Mouse (Mus musculus) heart, embryonic 16.5 days (tissue): ENCODE results near the gene Fam45a. TPM values are rescaled to one million over a fixed set of nuclear protein-coding genes. Genes with fewer than 3 reads are reported as not detected.
A peak's percentile ranks its signal among the peaks of the same experiment; 100 is the strongest.

Experiments used
- ATAC-seq: fragments of 200-750 bp; cut with Nextera tagmentation; replicated peaks from 2 replicates; pipeline ENCODE4 v1.8.0; 2017; ENCODE audit warnings: moderate number of reproducible peaks; ENCODE audit not compliant: insufficient read depth, low FRiP score; ENCODE audit errors: extremely low read depth
- H3K27ac ChIP-seq: fragments of 300-500 bp; sonication (generic); 2 replicates; pipeline ENCODE4 v1.5.1; 2014; ENCODE audit warnings: mild to moderate bottlenecking, low read length, control low read depth, moderate library complexity
- H3K27me3 ChIP-seq: fragments of 300-500 bp; sonication (generic); 2 replicates; pipeline ENCODE4 v1.6.1; 2014; ENCODE audit warnings: low read length, mixed read lengths; ENCODE audit not compliant: control insufficient read depth, insufficient read depth
- H3K36me3 ChIP-seq: fragments of 300-500 bp; sonication (generic); 2 replicates; pipeline ENCODE4 v1.6.1; 2014; ENCODE audit not compliant: control insufficient read depth, insufficient read depth
- H3K4me1 ChIP-seq: fragments of 300-500 bp; sonication (generic); 2 replicates; pipeline ENCODE4 v1.6.1; 2014; ENCODE audit warnings: low read length, mixed read lengths; ENCODE audit not compliant: control insufficient read depth, insufficient read depth
- H3K4me2 ChIP-seq: fragments of 300-500 bp; sonication (generic); 2 replicates; pipeline ENCODE4 v1.6.1; 2014; ENCODE audit warnings: low read depth, mild to moderate bottlenecking, control low read depth, low read length
- H3K4me3 ChIP-seq: fragments of 300-500 bp; sonication (generic); 2 replicates; pipeline ENCODE4 v1.5.1; 2014; ENCODE audit warnings: mild to moderate bottlenecking, control low read depth, low read length
- H3K9ac ChIP-seq: fragments of 300-500 bp; sonication (generic); 2 replicates; pipeline ENCODE4 v1.6.1; 2014; ENCODE audit warnings: low read length, control low read depth
- H3K9me3 ChIP-seq: fragments of 300-500 bp; sonication (generic); replicated peaks from 2 replicates; pipeline ENCODE4 v1.6.1; 2016; ENCODE audit warnings: low read length; ENCODE audit not compliant: control insufficient read depth
- WGBS: fragments of 180-500 bp; shearing (Covaris S2); extraction: QIAGEN DNeasy Blood & Tissue Kit; methylation state at CpG from one replicate; pipeline ENCODE4 v1.1.7; 2014; 5-methylcytosine and 5-hydroxymethylcytosine counted together
- polyA plus RNA-seq: library from polyadenylated mRNA; unstranded; fragments of >200 nt; fragmentation: Nextera tagmentation; extraction: Ambion mirVana; gene quantifications from 2 replicates; pipeline ENCODE4 v1.2.1, GENCODE M21; 2015

Fam45a gene
- polyA plus RNA-seq, 1 experiment from 2014 or later, result 22.7 TPM

GRCm38 (mm10) chr19:60790551-60791161 is 20.7 kb upstream of the Fam45a start, which contains the start of gene Eif3a:
Gene Eif3a, minus strand, starts transcription at chr19:60790658.
- under 1% methylated on average over 56 of the region's 57 CpGs for WGBS
- no peaks in the 10 kb centered on the region for H3K36me3 ChIP-seq
- peaks cover 20% of the 10 kb centered on the region for H3K4me1 ChIP-seq
- no peaks in the 10 kb centered on the region for H3K27me3 ChIP-seq
- no peaks in the 10 kb centered on the region for H3K9me3 ChIP-seq
- H3K4me3 ChIP-seq, result peak within 1 kb of the TSS; percentile 81
- peak within 1 kb of the TSS; percentile 95 for H3K9ac ChIP-seq
- peak within 1 kb of the TSS; percentile 71 for H3K4me2 ChIP-seq
- peak within 1 kb of the TSS; percentile 99 for H3K27ac ChIP-seq
- ATAC-seq, result peak; percentile 92

GRCm38 (mm10) chr19:60791164-60791563 is 20.2 kb upstream of the Fam45a start:
- Histone ChIP-seq H3K9ac (peak overlapping the region; percentile 95), H3K36me3 (no peaks in the 10 kb centered on the region)
- WGBS, result 16% methylated on average over 9 of the region's 9 CpGs

DNA sequence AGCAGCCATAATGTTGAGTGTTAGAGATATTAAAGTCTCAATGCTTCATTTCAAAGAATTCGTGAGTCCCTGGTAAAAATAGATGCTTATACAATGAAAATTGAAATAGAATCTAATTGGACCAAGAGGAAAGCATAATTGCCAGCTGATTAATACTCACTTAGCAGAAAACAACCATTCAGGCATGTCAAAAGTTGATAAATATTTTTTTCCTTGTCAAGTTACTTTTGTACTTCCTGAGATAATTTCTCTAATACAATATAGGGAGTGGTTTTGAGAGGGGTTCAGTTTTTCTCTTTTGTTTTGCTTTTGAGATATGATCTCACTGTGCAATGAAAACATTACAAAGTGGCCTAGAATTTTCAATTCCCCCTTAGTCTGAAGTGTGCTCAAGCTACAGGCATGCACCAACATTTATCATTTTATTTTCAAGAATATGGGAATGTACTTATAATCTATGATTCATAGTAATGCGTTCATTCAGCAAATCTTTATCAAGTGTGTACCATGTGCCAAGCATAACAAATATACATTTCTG is 18.1 kb upstream of the Fam45a start:
- no peaks in the 10 kb centered on the region for H3K27me3 ChIP-seq
- H3K4me1 ChIP-seq, result peaks cover 3% of the 10 kb centered on the region
- H3K27ac ChIP-seq, result no peak overlapping the region
- no peak overlapping the region for H3K4me2 ChIP-seq
- no peak overlapping the region for H3K4me3 ChIP-seq
- no peaks in the 10 kb centered on the region for H3K36me3 ChIP-seq
- WGBS, result 61% methylated on average over 2 of the region's 2 CpGs
- H3K9me3 ChIP-seq, result no peaks in the 10 kb centered on the region
- no peak for ATAC-seq
- no peak overlapping the region for H3K9ac ChIP-seq

More at GRCm38 (mm10) chr19:60791164-60791563, 20.2 kb upstream of the Fam45a start:
- H3K27ac ChIP-seq, result peak overlapping the region; percentile 99
- peaks cover 15% of the 10 kb centered on the region for H3K4me1 ChIP-seq
- ATAC-seq, result no peak
- H3K4me3 ChIP-seq, result peak overlapping the region; percentile 81
- peak overlapping the region; percentile 69 for H3K4me2 ChIP-seq
- H3K27me3 ChIP-seq, result no peaks in the 10 kb centered on the region
- no peaks in the 10 kb centered on the region for H3K9me3 ChIP-seq

DNA sequence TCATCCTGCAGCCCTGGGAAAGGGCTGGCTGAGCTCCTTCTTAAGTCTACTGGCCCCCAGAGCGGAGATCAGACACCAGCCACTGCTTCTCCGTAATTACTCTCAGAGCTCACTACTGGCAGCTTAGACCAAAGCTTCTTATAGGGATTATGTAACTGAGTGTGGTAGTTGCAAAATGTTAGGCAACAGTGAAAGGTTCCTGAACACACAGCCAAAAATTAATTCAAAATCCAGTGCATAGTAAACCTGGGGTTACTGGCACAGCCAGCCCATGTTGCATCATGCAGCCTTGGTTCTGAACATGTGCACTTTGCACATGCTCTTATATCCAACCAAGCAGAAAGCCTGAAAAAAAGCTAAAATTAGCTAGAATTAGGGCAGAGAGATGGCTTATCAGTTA is 16.1 kb upstream of the Fam45a start:
- Histone ChIP-seq H3K27ac (no peak overlapping the region), H3K4me2 (no peak overlapping the region), H3K9me3 (no peaks in the 10 kb centered on the region), H3K4me3 (no peak overlapping the region), H3K27me3 (no peaks in the 10 kb centered on the region), H3K4me1 (no peaks in the 10 kb centered on the region), H3K36me3 (no peaks in the 10 kb centered on the region), H3K9ac (no peak overlapping the region)
- ATAC-seq, result no peak
- WGBS, result 85% methylated on average over 2 of the region's 2 CpGs

GRCm38 (mm10) chr19:60797415-60797814 is 14.0 kb upstream of the Fam45a start:
- Histone ChIP-seq H3K4me1 (no peaks in the 10 kb centered on the region), H3K9ac (no peak overlapping the region), H3K36me3 (no peaks in the 10 kb centered on the region), H3K27me3 (no peaks in the 10 kb centered on the region), H3K4me3 (no peak overlapping the region), H3K4me2 (no peak overlapping the region), H3K9me3 (no peaks in the 10 kb centered on the region), H3K27ac (no peak overlapping the region)
- ATAC-seq, result no peak
- WGBS, result 84% methylated on average over 2 of the region's 2 CpGs

DNA sequence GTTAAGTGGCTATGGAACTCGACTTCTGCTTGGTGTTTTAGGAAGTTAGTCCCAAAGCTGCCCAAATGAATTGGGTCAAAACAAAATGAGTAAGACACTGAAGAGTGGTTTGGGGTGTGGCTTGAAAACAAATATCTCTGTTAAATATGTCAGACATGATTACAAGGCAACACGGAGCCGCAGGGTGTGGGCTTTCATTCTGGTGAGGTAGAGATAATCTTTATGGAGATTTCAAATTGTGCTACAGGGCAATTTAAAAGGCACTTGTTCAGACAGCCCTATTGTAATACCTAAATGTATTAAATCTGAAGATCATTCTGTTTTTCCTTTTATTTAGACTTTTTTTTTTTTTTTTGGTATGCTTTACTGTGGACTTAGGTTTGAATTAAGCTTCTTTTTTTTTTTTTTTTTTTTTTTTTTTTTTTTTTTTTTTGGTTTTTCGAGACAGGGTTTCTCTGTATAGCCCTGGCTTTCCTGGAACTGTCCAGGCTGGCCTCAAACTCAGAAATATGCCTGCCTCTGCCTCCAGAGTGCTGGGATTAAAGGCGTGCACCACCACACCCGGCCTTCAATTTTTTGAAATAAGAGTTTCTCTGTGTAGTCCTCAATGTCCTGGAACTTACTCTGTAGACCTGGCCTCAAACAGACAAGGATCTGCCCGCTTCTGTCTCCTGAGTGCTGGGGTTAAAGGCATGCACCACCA is 11.4 kb upstream of the Fam45a start:
- no peaks in the 10 kb centered on the region for H3K36me3 ChIP-seq
- WGBS, result 71% methylated on average over 7 of the region's 7 CpGs
- H3K27ac ChIP-seq, result no peak overlapping the region
- ATAC-seq, result no peak
- no peak overlapping the region for H3K4me2 ChIP-seq
- no peak overlapping the region for H3K4me3 ChIP-seq
- no peaks in the 10 kb centered on the region for H3K27me3 ChIP-seq
- H3K9me3 ChIP-seq, result no peaks in the 10 kb centered on the region
- H3K4me1 ChIP-seq, result no peaks in the 10 kb centered on the region
- no peak overlapping the region for H3K9ac ChIP-seq

- H3K4me2 ChIP-seq, result no peak overlapping the region
- H3K27me3 ChIP-seq, result no peaks in the 10 kb centered on the region
- no peaks in the 10 kb centered on the region for H3K36me3 ChIP-seq
- 45% methylated on average over 2 of the region's 2 CpGs for WGBS
- H3K27ac ChIP-seq, result no peak overlapping the region
- ATAC-seq, result no peak
- H3K9me3 ChIP-seq, result no peaks in the 10 kb centered on the region
- H3K4me3 ChIP-seq, result no peak overlapping the region
- no peak overlapping the region for H3K9ac ChIP-seq
- no peaks in the 10 kb centered on the region for H3K4me1 ChIP-seq
Measured at GRCm38 (mm10) chr19:60804903-60805302, 6.5 kb upstream of the Fam45a start.

DNA sequence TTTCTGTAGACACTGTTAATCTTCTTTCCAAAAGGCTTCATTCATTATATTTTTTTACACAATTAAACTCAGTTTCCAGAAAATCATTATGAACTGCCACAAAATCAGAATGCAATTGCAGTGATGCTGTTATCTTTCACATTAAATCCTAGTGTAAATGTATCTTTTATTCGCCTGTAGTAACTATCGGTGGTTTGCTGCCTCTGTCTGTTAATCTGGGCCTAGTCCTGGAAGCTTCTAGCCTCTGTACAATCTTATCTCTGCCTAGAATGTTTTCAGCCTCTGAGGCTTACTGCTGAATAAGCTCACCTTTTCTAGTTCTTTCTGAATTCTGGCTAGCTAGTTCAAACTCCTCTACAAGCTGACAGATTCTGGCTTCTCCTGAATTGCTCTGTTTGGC is 1.5 kb upstream of the Fam45a start:
- no peak overlapping the region for H3K27ac ChIP-seq
- H3K27me3 ChIP-seq, result no peaks in the 10 kb centered on the region
- WGBS, result 61% methylated on average over 2 of the region's 2 CpGs
- H3K4me3 ChIP-seq, result no peak overlapping the region
- no peaks in the 10 kb centered on the region for H3K9me3 ChIP-seq
- no peak overlapping the region for H3K4me2 ChIP-seq
- peaks cover 12% of the 10 kb centered on the region for H3K4me1 ChIP-seq
- no peak overlapping the region for H3K9ac ChIP-seq
- peaks cover under 1% of the 10 kb centered on the region for H3K36me3 ChIP-seq
- ATAC-seq, result no peak

GRCm38 (mm10) chr19:60812036-60812389 is 628 bp downstream of the Fam45a start:
- Histone ChIP-seq H3K27ac (peak overlapping the region; percentile 77), H3K4me2 (peak overlapping the region; percentile 83)

More at GRCm38 (mm10) chr19:60812036-60812389, 628 bp downstream of the Fam45a start:
- Histone ChIP-seq H3K27me3 (no peaks in the 10 kb centered on the region), H3K4me3 (peak overlapping the region; percentile 76), H3K9me3 (no peaks in the 10 kb centered on the region), H3K36me3 (peaks cover 5% of the 10 kb centered on the region), H3K4me1 (peaks cover 12% of the 10 kb centered on the region), H3K9ac (peak overlapping the region; percentile 83)
- 0 out of 2 replicates have a peak, but pooled peaks have one; percentile 10 for ATAC-seq
- WGBS, result 16% methylated on average over 10 of the region's 10 CpGs
